Mouse (Mus musculus) WW6 (cell line): ENCODE measurements at regions not wholly inside any gene's neighbourhood (a gene's known extent, or its start where the extent isn't known, plus 50 kb on each side); places are given as distances from the start of the nearest gene placed in this dataset.

Source experiments
- DNase-seq: peaks from one replicate; pipeline ENCODE4 v3.0.0-alpha.2; 2013; ENCODE audit warnings: low read depth, low spot score

DNA sequence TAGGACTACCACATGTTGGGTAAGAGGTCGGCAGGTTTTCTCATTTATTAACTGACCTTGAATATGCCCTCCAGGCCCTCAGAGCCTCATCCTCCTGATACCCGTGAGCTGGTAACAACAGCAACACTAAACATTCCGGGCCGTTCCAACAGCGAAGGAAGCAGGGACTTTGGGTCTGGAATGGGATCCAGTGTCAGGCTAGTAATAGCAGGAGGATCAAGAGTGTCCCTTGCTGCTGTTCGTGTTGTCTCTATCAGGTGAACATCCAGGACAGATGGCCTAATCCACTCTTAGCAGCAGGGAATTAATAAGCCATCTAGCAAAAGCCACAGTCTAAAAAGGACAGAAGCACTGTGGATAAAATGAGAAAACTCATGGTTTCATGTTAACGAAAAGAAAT is 106.7 kb downstream of the Cpeb2 start:
- no peak for DNase-seq

DNA sequence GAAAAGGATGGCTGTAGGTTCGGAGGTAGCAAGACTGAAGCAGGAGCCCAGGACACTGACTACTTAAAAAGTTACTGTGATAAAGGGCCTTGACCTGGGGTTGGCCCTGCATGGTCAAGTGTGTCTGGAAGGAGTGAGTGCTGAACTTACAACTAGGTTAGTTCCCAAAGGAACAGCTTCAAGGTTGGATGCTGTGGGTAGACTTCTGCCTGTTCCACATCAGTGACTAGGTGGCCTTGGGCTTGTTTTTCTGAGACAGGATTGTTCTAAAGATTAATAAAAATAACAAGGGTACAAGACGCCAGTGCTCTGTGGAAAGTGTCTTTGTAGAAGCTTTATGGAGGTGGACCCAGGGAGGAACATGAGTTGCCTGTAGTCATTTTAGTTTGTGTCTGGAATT is 108.5 kb downstream of the Cpeb2 start:
- no peak for DNase-seq

DNA sequence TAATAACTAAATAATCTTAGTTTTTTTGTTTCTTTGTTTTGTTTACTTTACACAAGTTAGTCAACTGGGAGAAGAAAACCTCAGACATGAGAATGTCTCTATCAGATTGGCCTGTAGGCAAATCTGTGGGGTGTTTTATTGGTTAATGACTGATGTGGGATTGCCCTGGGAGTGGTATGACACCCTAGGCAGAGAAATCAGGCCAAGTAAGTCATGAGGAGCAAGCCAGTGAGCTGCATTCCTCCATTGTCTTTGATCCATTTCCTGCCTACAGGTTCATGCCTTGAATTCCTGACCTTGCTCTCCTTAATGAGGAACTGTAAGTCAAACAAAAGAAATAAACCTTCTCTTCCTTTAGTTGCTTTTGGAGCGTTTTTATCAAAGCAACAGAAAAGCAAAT is 111.5 kb downstream of the Cpeb2 start:
- no peak for DNase-seq

DNA sequence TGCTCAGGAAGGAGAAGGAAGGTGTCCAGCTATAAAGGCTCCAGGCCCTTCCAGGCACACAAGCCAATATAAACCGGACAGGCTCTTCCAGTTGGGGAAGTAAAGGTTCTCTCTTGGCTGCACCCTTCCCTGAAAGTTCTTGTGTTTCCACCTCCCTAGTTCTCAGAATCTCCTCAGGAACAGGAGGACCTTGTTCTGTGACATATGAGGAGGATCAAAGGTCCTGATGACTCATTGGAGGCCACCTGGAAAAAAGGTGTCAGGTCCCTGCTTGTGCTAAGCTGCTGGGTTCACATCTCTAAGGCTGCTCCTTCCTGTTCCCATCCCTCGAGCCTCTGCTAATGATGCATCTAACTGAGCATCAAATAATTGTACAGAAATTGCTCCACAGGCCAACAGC is 118.0 kb downstream of the Cpeb2 start:
- DNase-seq: no peak

DNA sequence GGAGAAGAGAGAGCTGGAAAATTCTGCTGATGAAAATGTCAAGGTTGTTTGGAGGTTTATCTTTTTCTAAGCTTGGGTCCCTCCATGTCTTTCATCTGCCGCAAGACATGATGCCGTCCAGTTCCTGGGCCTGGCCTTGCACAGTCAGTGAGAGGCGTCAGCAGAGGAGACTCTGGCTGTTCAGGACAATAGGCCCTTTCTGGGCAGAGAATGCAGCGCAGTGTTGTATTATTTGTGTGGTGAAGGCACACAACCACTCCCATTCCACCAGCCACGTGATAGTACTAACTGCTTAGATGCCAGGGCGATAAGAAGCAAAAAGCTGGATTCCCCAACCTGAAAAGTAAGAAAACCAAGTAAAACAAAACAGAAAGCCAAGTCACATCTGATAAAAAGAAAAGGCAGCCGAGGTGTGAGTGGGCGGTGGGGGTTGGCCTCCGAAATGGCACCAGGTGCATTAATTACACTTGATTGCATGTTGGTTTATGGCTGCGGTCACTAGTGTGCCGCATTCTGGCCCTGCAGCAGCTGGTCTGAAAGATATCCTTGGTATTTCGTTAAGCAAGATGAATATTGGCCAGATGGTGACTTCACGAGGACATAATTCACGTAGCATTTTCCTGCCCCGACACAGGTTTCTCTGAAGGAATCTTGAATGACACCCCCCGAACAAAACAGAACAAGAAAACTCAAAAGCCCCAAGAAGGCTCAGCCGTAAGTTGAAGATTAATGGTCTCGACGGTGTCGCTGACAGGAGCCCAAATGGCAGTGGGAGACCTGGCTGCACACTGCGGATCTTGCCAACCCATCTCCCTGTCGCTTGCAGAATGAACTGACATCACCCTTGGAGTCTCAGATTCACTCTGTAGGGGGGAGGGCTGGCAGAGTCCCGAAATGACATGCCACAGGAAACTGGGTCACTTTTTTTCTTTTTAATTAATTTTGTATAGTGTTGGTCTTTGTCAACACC is 120.3 kb downstream of the Cpeb2 start:
- DNase-seq: no peak

DNA sequence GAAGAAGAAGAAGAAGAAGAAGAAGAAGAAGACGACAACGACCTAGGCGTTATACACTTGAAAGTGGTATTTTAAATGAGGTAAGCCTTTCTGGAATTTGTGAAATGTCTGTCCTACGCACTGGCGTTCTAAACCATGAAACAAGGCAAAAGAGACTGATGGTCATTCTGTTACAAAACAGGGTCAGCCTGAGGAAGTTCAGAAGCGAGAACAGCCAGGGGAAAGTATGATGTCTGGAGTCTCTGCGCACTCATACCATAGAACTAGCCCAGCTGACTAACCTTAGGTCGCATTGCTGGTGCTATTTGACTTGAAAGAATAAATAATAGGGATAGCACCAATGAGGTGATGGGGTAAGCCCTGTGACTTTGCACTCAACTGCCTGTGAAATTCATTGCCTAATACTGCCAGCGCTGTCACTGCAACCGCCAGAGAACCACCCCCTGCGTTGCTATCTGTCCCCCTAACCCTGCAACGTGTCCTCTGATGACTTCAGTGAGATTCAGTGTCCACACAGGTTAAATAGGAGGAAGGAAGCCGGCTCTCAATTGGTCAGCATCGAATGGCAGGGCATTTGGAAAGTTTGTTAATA is 121.5 kb downstream of the Cpeb2 start:
- no peak for DNase-seq

DNA sequence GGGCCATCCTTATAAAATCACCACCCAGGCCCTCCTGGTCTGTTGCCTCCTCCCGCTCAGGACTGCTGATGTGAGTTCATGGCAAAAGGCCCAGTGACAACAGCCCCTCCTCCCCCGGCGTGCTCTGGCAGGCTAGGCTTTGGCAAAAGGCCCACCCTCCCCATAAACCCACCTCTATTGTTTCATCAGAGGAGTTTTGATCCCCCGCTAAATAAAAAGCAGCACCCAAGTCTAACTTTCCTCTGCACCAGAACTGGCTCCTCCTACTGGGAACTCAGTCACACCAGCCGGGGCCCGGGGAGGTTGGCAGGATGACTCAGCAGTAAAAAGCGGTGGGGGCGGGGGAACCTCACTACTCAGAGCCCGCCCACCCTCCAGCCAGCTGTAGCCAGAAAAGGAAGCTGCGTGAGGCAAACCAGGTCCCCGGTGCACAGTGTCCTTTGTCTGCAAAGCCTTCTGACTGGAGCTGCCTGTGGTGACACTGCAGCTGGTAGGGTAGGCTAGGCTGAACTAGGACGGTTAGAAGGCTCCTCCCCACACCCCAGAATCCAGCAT is 122.1 kb downstream of the Cpeb2 start:
- peak; percentile 61 for DNase-seq

DNA sequence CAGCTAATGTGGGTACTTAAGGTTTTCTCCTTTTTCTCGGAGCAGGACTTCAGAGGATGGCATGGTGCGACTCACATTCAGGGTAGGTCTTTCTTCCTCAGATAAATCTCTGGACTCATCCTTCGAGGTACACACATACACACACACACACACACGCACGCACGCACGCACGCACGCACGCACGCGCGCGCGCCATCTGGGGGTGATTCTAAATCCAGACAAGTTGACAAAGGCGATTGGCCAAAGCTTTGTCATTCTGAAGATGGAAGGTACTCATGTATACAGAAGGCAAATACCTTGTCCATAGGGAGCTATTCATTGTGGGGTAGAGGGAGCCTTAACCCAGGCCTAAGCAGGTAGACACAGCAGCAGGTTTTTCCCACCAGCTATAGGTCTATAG is 122.9 kb downstream of the Cpeb2 start:
- no peak for DNase-seq

DNA sequence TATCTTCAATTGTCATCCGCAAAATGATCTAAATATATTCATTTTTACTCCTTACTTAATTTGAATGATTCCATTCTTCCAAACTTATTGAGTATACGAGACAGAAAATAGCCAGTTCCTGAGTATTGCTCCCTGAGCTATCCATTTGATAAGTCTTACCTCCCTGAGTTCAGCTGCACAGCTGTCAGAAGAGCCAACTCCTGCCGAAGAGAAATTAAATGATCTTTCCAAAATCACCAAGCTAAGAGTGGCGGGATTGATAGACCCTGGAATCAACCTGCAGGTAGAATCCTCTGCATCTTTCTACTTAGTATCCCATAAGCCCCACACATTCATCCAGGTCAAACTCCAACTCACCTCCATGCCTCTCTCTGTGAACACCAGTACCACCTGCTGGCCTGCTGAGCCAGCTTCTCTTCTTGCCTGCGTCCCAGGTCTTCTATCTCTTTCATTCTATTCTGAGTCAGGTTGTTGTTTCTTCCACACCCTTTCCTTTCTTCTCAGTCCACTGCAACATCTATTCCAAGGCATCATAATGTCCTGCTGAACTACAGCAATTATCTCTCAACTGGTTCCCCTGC is 124.2 kb downstream of the Cpeb2 start:
- no peak for DNase-seq

DNA sequence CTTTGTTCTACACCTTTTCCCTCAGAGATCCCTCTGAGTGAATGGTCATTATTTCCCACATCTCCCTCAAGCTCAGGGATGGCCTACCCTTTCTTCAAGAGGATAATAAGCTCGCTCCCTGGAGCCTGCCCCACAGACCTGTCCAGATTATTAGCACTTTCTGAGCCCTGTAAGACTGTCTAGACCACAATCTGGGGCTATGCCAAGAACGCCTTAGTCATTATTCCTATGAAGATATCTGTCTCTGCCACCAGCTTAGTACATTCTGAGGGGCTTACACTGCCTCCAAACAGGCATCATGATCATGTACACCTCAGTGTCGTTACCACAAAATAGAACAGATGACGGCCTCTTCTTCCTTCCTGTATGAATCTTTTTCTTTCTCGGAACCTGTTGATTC is 124.9 kb downstream of the Cpeb2 start:
- no peak for DNase-seq

DNA sequence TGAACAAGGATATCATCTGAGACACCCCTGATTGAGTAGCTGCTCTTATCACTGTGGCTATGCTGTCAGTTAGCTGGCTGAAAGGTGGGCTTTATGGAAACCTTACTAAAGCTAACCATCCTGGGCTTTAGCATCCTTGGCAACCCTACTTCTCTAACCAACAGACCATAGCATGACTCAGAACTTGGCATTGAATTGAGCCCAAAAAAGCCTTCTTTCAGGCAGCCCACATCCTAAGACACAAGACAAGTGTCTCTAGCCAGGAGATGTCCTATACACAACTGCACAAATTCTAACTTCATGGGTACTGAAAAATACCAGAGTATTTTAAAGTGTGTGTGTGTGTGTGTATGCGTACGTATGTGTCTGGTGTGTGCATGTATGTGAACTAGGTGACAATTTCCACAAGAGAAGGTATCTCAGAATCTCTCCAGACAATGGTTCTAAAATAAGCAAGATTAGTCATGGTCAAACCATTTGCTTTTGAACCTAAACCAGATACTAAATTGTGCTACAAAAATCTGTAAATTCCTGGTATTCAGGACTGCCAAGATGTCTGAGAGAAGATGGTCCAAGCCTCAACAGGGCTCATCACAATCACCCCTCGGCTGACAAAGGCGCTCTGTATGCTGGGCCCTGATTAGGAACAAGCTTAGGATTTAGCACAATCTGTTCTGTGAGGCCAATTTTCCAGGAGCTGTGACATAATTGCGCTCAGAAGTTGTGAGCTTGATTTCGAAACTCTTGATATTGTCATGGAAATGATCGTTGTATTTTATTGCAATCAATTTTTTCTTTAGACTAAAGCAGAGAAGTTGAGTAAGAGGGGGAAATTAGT is 126.2 kb downstream of the Cpeb2 start:
- no peak for DNase-seq

DNA sequence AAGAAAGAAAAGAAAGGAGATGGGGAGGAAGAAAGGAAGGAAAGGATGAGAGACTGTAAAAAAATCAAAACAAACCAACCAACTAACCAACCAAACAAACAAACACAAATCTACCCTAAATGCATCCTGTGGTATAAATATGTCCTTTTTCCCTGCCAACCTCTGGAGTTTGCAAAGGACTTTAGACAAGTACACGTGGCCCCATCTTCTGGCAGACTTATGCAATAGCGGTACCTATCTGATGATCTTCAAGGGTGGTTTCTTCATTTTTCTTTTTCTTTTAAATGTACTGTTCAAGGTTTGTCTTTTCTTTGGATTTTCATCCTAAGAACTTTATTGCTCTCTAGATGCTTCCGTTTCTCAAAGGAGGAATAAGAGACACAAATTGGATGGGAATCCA is 127.3 kb downstream of the Cpeb2 start:
- no peak for DNase-seq

DNA sequence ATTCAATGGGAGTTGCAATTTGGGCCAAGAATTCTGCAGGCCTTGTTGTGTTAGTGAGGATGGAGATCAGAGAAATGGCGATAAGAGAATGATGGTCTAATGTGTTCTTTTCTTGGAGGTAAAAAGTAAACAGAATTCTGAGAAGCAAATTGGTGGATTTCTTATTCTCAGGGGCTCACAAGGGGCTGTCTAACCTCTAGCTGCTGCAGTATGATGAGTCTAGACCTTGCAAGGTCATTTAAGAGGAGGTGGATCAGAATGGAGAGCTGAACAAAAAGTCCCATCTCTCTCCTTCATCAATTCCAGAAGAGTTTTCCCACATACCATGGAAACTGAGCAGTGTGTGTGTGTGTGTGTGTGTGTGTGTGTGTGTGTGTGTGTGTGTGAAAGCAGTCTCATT is 128.1 kb downstream of the Cpeb2 start:
- no peak for DNase-seq

DNA sequence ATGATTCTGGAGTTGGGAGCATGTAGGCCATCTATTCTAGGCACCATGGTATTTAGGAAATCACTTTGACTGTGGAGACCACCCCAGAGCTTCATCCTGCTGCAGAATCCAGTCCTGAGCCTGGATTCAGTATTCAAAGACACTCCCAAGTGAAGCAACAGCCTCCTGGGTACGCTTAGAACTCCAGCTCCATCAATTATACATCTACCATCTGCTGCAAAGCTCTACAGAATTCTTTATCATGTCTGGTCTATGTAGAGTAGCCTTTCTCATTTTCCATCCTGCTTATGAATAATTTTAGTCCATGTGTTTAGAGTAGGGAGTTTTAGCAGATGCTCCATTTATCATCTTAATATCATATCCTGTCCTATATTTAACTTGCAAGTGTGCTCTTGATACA is 139.4 kb downstream of the Cpeb2 start:
- DNase-seq: no peak

DNA sequence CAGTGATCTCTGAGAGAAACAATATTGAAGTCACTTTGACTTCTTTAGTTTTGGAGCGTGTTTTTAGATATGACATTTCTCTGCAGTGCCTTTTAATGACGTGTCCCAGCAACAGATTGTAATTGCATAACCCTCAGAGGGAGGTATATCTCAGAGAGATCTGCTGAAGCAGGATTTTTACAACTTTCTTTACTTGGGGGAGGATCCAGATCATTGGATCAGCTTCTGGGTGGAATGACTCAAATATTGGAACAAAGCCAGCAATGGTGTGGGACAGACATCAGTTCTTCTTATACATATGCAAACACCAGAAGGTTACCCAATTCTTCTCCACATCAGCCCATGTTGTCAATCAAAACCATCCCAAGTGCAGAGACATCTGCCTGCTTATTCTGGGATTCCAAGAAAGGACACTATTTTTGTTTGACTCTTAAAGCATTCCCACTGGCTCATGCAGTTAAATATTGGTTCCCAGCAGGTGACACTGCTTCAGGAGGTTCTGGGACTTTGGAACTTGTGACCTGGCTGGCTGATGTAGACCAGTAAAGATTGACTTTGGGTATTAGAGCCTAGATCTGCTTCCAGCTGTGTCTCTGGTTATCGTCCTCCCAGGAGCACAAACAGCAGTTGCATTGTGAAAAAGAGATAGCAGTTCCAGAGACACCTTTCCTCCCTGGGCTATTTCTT is 130.5 kb upstream of the C1qtnf7 start:
- DNase-seq: no peak

DNA sequence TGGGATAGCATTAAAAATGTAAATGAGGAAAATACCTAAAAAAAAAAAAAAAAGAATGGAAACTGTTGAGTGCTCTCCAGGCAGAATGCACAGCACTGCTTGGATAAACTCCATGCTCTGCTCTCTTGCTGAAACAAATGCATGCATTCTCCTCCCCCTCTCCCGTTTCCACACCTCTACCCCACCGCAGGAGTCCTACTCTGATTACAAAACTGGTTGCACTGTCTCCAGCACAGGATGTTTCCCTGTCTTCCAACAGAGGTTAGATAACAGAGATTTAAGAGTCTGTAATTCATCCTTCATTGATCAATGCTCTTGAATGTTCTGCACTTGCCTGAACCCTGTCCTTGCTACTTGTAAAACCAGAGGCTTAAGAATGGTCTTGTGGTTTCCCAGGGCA is 124.3 kb upstream of the C1qtnf7 start:
- no peak for DNase-seq

DNA sequence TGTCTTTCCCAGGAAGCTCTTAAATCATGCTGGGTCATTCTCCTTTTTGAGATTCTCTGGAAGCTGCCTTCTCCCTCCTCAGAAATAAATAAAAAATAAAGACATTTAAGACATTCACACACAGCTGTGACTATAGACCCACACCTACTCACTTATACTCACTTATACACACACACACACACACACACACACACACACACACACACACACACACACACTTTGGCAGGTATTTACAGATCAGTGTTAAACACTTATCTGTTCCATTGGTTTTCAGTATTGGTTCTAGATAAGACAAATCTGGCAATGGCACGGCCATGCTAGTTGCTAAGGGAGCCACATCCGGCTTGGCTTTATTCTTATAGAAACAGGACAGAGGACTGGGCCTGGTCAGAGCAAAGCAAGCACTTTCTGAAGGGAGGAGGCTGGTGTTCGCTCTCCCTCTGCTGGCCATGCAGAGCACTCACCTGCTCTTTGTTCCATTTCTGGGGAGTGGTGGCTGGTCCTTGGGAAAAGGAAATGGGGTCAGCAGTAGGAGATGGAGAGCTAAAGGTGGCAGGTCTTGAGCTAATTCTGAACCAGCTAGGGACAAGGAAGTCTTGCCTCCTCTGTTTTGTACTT is 123.8 kb upstream of the C1qtnf7 start:
- DNase-seq: peak; percentile 9

DNA sequence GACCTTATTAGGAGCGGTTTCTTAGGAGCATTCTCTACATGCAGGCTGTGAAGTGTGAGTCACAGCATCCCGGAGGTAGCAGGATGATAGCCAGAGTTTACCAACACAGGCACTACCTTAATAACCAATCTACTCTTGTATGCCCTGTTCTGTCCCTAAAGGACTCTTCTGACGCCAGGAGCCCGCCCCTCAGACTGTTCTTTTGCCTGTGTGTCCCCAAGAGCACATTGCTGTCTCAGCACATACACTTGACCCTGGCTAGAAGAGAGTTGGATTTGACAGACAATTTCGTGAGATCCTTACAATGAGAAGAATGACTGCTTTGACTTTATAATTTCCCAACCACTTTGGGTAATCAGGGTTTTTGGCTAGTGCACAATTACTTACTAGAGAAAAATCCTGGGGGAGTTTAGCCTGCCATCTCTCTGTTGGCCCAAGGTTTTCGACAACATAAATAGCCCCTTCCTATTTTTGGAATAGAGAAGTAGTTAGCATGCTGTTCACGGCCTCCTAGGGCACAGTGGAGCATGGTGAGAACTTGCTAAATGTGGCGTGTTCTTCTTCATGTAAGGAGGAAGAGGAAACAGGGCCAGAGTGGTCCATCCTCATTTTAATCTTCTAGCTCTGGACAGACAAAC is 122.3 kb upstream of the C1qtnf7 start:
- no peak for DNase-seq

DNA sequence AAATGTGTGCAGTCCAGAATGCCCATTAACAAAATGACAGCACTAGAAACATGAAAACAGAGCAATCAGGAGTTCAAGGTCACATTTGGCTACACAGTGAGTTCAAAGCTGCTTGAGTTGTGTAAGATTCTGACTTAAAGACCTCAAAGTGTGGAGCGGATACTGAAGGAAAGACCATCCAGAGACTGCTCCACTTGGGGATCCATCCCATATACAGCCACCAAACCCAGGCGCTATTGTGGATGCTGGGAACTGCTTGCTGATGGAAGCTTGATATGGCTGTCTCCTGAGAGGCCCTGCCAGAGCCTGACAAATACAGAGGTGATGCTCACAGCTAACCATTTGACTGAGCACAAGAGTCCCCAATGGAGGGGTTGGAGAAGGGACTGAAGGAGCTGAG is 98.1 kb upstream of the C1qtnf7 start:
- no peak for DNase-seq
